Mouse (Mus musculus): Measurements from ENCODE around the gene Taf1d. TPM values are rescaled to one million over a fixed set of nuclear protein-coding genes. Genes with fewer than 3 reads are reported as not detected.
A peak's percentile ranks its signal among the peaks of the same experiment; 100 is the strongest.
"Not testable (repeated sequence)": the region's sequence is repeated elsewhere in the genome, so short reads cannot be mapped to it uniquely, and the experiment has no call there.

Gene Taf1d
- total RNA-seq (2014; fragmentation: Nextera tagmentation) (439 and 454 TPM in 2 replicates), total RNA-seq (2017) (1,383 and 1,827 TPM in 2 replicates)

- ATAC-seq (replicated peaks; ENCODE audit: low FRiP score, low TSS enrichment, poor library complexity, severe bottlenecking) = peak; percentile 91
Measured at GRCm38 (mm10) chr9:15305503-15306397, at the start of gene Taf1d. Taf1d (plus strand) TSS chr9:15306214.

DNA sequence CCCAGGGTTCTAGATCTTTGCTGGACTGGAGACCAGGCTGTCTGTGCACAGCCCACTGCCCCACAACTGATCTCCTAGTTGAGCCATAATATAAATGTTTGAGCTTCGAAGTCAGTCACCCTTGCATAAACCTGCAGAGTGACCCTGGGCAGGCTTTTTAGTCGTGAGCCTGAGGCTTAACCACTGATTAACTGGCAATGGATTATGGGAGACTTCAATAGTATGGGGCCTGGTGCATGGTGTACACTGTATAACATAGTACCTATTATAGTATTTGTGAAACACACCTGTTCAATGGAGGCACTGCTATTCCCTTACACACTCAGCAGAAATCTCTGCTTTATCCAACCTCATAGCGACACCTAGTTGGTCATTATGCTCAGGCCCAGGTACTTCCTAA lies 49.8 kb upstream of the Taf1d start:
- no peak for ATAC-seq (replicated peaks; ENCODE audit: low FRiP score, low TSS enrichment, poor library complexity, severe bottlenecking)

GRCm38 (mm10) chr9:15261980-15262379 lies 44.0 kb upstream of the Taf1d start:
- no peak for ATAC-seq (replicated peaks; ENCODE audit: low FRiP score, low TSS enrichment, poor library complexity, severe bottlenecking)

DNA sequence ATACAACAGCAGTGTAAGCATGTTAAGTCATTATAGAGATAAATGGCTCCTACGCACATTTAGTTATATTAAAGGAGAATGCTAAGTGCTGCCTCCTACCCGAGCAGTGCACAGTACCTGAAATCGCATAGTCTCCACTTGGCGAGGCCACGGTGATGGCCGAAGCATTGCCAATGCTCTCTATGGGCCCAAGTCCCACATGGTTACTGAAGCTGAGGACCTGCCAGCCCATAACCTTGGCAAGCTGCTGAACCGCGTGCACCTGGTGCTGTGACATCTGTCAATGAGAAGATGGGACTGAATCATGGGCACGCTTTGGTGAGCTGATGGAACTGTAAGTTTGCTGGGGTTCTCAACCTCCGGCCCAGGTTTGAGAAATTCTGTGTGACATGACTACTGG lies 42.5 kb upstream of the Taf1d start:
- no peak for ATAC-seq (replicated peaks; ENCODE audit: low FRiP score, low TSS enrichment, poor library complexity, severe bottlenecking)

- no peak for ATAC-seq (replicated peaks; ENCODE audit: low FRiP score, low TSS enrichment, poor library complexity, severe bottlenecking)
Measured at GRCm38 (mm10) chr9:15273981-15274380, 32.0 kb upstream of the Taf1d start.

DNA sequence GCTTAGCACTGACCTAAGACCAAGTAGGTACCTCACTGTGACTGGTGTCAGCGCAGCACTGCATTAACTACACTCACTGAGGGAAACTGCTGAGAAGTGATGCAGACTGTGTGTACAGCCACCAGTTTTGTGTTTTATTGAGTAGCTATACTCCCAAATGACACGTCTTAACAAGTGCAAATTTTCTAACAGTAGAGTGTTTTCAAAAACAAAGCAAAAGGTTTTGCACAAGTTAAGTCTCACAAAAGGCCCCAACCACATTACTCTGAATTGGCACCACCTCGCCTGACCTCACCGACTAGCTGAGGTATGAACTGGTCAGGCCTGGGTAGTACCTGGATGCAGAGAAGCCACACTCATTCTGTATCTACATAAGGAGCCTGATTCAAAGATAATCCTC lies 29.2 kb upstream of the Taf1d start:
- ATAC-seq (replicated peaks; ENCODE audit: low FRiP score, low TSS enrichment, poor library complexity, severe bottlenecking) = no peak

DNA sequence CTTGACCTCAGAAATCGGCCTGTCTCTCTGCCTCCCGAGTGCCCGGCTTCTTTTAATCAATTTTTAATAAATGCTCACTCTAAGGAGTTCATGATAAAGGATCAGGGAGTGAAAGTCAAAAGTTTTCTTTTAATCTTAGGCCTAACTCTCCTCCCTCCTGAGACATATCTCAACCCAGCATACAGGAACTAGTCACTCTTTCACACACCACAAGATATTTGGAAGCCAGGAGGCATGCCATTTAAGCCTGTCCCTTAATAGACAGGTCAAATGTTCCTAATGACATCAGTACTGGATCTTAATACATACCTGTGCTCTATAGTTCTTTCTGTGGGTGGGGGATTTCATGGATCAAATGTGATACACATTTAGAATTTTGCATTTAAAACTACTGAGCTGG lies 27.7 kb upstream of the Taf1d start:
- ATAC-seq (replicated peaks; ENCODE audit: low FRiP score, low TSS enrichment, poor library complexity, severe bottlenecking) = no peak

DNA sequence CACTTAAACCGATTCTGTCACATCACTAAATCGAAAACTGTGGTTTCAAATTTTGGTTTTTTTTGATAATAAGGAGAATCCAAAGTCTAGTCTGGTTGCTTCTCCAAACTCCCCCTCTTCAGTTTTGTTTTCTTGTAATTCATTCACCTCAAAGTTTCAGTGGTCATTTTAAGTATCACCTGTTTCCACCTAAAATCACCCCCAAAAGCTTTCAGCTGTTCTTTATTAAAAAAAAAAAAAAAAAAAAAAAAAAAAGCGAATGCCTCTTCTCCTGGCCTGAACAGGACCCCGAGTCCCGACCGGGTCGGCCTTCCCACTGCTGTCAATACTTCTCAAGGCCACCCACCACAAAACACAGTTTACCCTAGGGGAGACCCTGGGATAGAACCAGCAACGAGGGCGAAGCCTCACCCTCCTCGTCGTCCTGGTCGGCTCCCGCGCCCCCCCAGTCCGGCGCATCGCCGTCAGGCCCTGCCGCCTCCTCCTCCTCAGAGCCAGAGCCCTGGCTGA lies 26.8 kb upstream of the Taf1d start:
- no peak for ATAC-seq (replicated peaks; ENCODE audit: low FRiP score, low TSS enrichment, poor library complexity, severe bottlenecking)

DNA sequence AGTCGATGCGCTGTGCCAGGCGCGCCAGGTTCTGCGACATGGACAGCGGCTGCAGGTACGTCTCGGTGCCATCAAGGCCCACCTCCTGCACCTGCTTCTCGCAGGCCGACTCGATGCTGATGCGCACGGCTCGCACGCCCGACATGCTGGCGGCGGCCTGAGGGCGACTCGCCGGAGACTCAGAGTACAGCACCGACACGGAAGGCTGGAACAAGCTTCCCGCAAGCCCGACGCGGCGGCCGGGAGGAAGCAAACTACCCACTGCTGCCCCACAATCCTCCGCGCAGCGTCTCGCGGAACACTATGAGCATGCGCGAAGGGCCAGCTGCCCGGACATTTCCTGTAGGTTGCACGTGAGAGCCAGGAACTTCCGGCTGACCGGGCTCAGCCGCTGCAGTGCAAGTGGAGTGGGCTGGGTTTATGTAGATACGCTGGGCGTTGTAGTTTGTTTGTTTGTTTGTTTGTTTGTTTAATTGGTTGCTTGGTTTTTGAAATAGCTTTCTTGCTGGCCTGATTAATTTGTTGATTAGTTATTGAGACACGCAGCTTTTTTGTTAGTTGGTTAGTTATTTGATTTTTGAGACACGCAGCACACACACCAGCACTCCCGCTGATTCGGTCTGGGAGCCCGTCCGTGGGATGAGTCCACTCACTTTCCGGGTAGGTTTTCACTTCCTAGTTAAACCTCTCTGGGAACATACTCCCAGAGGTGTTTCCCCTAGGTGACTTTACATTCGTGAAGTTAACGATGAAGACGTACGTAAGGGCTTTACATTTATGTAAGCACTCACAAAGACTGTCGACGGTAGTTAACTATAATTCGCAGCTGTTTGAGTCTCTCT lies 26.1 kb upstream of the Taf1d start, which contains the start of gene Med17:
TSS of gene Med17 (minus strand) at position 283 of the 842 bp plus-strand sequence.
- ATAC-seq (replicated peaks; ENCODE audit: low FRiP score, low TSS enrichment, poor library complexity, severe bottlenecking) = peak; percentile 85

GRCm38 (mm10) chr9:15280491-15280879 lies 25.5 kb upstream of the Taf1d start:
- peak; percentile 56 for ATAC-seq (replicated peaks; ENCODE audit: low FRiP score, low TSS enrichment, poor library complexity, severe bottlenecking)

- ATAC-seq (replicated peaks; ENCODE audit: low FRiP score, low TSS enrichment, poor library complexity, severe bottlenecking) = 0 out of 2 replicates have a peak, but pooled peaks have one; percentile 15
Measured at GRCm38 (mm10) chr9:15285443-15285842, 20.6 kb upstream of the Taf1d start.

GRCm38 (mm10) chr9:15287846-15288245 lies 18.2 kb upstream of the Taf1d start:
- peak; percentile 59 for ATAC-seq (replicated peaks; ENCODE audit: low FRiP score, low TSS enrichment, poor library complexity, severe bottlenecking)

- ATAC-seq (replicated peaks; ENCODE audit: low FRiP score, low TSS enrichment, poor library complexity, severe bottlenecking) = peak; percentile 36
Measured at GRCm38 (mm10) chr9:15288402-15288801, 17.6 kb upstream of the Taf1d start.

DNA sequence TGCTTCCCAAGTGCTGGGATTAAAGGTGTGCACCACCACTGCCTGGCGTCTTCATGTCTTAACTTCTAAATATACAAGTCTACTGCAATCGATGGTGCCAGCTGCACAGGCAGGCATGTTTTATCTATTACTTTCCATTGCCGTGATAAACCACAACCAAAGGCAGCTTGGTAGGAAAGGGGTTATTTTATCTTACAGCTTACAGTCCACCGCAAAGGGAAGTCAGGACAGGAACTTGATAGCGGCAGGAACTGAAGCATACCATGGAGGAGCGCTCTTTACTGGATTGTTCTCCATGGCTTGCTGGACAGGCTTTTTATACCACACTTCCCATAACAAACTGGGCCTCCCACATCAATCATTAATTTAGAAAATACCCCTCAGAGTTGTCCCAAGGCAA lies 16.8 kb upstream of the Taf1d start:
- ATAC-seq (replicated peaks; ENCODE audit: low FRiP score, low TSS enrichment, poor library complexity, severe bottlenecking) = peak; percentile 94

DNA sequence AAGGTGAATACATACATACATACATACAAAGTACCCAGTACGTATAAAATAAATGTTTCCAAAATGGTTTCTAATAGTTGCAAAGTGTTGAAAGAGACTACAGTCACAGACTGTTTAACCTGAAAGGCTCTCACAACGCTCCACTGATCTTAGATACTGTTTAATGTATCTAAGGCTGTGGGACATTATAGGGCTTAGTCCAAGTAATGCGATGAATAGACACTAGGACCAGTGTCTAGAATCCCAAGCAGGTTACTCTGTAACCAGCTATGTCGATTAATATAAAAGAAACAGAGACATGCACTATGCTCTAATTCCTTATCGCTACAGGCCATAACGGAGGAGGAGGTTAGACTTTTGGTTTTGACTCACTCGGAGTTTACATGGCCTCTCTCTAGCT lies 8.9 kb upstream of the Taf1d start:
- ATAC-seq (replicated peaks; ENCODE audit: low FRiP score, low TSS enrichment, poor library complexity, severe bottlenecking) = no peak

GRCm38 (mm10) chr9:15298451-15298850 lies 7.6 kb upstream of the Taf1d start:
- ATAC-seq (replicated peaks; ENCODE audit: low FRiP score, low TSS enrichment, poor library complexity, severe bottlenecking) = no peak

- no peak for ATAC-seq (replicated peaks; ENCODE audit: low FRiP score, low TSS enrichment, poor library complexity, severe bottlenecking)
Measured at GRCm38 (mm10) chr9:15300056-15300455, 6.0 kb upstream of the Taf1d start.

DNA sequence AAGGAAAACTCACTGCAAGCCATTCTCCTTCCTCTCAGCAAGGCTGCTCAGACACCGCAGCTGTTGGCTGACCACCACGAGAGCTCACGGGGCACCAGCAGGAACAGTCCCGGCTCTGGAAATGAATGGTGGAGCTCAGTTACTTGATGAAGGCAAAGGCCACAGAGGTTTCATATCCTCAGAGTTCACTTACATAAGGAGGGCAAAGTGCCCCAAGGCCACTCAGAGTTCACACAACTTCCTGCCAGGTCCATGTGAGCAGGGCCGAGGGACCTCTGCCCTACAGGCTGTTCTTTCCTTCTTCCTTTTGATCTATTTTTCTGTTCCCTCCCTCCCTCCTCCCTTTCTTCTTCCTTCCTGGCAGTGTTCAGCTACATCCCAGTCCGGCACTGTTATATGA lies 4.6 kb upstream of the Taf1d start:
- no peak for ATAC-seq (replicated peaks; ENCODE audit: low FRiP score, low TSS enrichment, poor library complexity, severe bottlenecking)

DNA sequence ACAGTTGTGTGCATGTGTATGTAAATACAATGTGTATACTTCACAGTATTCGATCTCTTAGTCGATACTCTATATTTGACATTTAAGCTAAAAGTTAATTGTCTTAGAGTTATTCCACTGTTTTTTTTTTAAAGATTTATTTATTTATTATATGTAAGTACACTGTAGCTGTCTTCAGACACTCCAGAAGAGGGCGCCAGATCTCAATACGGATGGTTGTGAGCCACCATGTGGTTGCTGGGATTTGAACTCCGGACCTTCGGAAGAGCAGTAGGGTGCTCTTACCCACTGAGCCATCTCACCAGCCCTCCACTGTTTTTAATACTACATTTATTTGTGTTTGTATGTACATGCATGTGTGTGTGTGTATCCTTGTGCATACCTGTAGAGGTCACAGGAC lies 4.0 kb upstream of the Taf1d start:
- not testable (repeated sequence) for ATAC-seq (replicated peaks; ENCODE audit: low FRiP score, low TSS enrichment, poor library complexity, severe bottlenecking)

DNA sequence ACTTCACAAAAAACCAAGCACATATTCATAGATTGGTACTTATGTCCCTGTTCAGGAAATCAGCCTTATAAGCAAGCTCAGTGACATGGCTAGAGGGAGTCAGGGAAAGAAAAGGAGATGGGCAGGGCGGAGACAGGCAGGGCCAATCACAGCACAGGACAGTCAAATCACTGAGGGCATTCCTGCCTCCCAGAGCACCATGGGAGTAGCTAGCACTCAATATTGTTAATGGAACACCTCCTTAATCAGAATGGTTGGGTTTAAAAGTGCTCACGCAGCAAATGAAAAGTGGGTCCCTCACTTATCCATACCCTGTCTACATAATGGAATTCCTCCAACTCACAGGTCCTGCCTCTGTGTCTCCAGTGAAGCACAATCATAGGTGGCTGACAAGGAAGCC lies 3.1 kb upstream of the Taf1d start:
- ATAC-seq (replicated peaks; ENCODE audit: low FRiP score, low TSS enrichment, poor library complexity, severe bottlenecking) = no peak

All from megakaryocyte-erythroid progenitor cell, adult 5-6 weeks (primary cell).